Mouse (Mus musculus) v-Abl transformed pro-B cells (cell line): ENCODE measurements around the gene Gm42688.

Experiments
- in situ Hi-C, 2 experiments: fragments of 400-800 bp; cut with MboI; formaldehyde crosslinking; loops; one replicate each; pipeline ENCODE4 v1.15.1; 2025; ENCODE audit not compliant: unreplicated experiment in 2 of 2

The Gm42688 gene

DNA sequence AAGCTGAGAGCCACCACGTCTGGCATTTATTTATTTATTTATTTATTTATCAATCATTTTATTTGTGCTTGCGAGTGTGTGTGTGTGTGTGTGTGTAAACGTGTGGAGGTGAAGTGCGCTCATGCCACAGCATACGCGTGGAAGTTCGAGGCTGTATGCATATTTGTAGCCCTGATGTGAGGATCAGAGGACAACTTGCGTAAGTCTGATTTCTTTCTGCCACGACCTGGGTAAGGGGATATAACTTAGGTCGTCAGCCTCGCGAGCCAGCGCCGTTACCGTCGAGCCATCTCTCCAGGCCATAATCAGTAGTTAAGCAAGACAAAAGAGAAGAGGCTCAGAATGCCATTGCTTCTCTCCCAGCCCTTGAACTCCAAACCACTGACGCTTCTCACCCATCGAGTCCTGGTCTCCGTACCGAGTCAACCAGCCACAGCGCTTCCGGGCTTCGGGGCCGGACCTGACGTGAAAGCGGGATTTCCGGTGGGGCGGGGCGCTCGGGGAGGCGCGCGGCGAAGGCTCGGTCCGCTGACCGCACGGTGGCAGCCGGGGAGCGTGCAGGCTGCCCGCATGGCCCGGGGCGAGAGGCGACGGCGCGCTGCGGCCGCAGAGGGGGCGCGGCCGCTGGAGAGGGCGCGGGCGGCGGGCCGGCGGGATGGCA is 13.7 kb downstream of the Gm42688 start, which contains the start of gene Mogs:
Mogs (plus strand) TSS at position 486 of the 661 bp plus-strand sequence.
- in situ Hi-C loops, result loop anchor here in 1 of 2 experiments (5.0 kb wide), 1 partner anchor 42 kb away; the partner anchor contains the start of genes 1700003E16Rik and Wdr54

DNA sequence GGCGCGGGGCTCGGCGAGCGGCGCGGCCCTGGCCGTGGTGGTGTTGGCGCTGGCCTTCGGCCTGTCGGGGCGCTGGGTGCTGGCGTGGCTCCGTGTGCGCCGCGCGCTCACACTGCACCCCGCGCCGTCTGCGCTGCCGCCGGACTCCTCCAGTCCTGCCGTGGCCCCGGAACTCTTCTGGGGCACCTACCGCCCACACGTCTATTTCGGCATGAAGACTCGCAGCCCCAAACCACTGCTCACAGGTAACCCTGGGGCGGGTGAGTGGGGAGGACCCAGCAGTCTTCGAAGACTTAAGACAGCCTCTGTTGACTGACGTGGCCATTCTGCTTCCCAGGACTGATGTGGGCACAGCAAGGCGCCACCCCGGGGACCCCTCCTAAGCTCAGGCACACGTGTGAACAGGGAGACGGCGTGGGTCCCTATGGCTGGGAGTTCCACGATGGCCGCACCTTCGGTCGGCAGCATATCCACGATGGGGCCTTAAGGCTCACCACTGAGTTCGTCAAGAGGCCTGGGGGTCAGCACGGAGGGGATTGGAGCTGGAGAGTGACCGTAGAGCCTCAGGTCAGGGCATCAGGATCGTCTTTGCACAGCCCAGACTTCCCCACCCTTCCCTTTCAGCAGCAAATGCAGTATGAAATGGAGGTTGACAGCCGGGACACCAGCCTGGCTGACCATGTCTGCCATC is 14.4 kb downstream of the Gm42688 start:
- in situ Hi-C loops, result loop anchor here in 1 of 2 experiments (5.0 kb wide), 1 partner anchor 41 kb away; the partner anchor contains the start of genes 1700003E16Rik and Wdr54

DNA sequence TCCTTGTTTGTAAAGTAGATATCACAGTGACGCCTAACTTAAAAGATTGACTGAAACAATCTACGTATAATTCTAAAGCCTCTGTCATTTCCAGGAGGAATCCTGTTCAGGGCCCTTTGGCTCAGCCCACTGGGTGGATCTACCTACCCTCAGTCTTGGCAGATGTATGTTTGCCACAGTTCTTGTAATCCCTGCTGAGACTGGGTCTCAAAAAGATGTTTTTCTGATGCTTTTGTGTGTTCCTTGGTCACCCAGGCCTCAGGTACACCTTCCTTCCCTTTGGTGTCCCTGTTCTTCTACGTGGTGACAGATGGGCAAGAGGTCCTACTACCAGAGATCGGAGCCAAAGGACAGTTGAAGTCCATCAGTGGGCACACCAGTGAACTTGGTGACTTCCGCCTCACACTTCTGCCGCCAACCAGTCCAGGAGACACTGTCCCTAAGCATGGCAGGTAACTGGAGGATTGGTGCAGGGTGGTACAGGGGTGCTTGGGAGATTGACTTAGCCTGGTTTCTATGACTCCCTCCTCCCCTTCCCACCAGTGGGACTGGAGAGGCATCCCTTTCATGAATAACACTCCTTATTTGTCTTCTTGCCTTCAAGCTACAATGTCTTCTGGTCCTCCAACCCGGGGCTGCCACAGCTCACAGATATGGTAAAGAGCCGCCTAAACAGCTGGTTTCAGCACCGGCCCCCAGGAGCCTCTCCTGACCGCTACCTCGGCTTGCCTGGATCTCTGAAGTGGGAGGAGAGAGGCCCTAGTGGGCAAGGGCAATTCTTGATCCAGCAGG is 15.2 kb downstream of the Gm42688 start:
- in situ Hi-C loops, result loop anchor here in 1 of 2 experiments (5.0 kb wide), 1 partner anchor 41 kb away; the partner anchor contains the start of genes 1700003E16Rik and Wdr54

GRCm38 (mm10) chr6:83117165-83117438 is 15.7 kb downstream of the Gm42688 start:
- in situ Hi-C loops, result loop anchor here in 1 of 2 experiments (5.0 kb wide), 1 partner anchor 40 kb away; the partner anchor contains the start of genes 1700003E16Rik and Wdr54

DNA sequence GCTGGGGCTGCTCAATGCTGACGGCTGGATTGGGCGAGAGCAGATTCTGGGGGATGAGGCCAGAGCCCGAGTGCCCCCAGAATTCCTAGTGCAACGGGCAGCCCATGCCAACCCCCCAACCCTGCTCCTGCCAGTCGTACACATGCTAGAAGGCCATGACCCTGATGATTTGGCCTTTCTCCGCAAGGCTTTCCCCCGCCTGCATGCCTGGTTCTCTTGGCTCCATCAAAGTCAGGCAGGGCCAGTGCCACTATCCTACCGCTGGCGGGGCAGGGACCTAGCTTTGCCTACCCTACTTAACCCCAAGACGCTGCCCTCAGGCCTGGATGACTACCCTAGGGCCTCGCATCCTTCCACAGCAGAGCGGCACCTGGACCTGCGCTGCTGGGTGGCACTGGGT is 16.2 kb downstream of the Gm42688 start:
- in situ Hi-C loops, result loop anchor here in 1 of 2 experiments (5.0 kb wide), 1 partner anchor 40 kb away; the partner anchor contains the start of genes 1700003E16Rik and Wdr54

DNA sequence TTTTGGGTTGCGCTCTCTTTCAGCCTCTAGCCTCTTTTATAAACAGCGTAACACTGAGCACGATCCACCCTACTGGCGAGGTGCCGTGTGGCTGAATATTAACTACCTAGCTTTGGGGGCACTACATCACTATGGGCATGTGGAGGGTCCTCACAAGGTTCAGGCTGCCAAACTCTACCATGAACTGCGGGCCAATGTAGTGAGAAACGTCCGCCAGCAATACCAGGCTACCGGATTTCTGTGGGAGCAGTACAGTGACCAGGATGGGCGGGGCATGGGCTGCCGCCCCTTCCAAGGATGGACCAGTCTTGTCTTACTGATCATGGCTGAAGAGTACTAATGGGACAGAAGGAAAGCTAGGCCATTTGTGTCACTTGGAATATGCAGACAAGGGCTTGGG is 17.0 kb downstream of the Gm42688 start:
- in situ Hi-C loops, result loop anchor here in 1 of 2 experiments (5.0 kb wide), 1 partner anchor 39 kb away; the partner anchor contains the start of genes 1700003E16Rik and Wdr54

- in situ Hi-C loops, result loop anchor here in 1 of 2 experiments (5.0 kb wide), 1 partner anchor 38 kb away; the partner anchor contains the start of genes 1700003E16Rik and Wdr54
These were observed 17.7 kb downstream of the Gm42688 start for GRCm38 (mm10) chr6:83118825-83119733.

GRCm38 (mm10) chr6:83119734-83120051 is 18.3 kb downstream of the Gm42688 start:
- in situ Hi-C loops, result loop anchor here (5.0 kb wide), 2 partner anchors 38 to 388 kb away; partner anchors contain the start of genes 1700003E16Rik (in 1 of the 2), Dguok (in 1 of the 2) and Wdr54 (in 1 of the 2)

DNA sequence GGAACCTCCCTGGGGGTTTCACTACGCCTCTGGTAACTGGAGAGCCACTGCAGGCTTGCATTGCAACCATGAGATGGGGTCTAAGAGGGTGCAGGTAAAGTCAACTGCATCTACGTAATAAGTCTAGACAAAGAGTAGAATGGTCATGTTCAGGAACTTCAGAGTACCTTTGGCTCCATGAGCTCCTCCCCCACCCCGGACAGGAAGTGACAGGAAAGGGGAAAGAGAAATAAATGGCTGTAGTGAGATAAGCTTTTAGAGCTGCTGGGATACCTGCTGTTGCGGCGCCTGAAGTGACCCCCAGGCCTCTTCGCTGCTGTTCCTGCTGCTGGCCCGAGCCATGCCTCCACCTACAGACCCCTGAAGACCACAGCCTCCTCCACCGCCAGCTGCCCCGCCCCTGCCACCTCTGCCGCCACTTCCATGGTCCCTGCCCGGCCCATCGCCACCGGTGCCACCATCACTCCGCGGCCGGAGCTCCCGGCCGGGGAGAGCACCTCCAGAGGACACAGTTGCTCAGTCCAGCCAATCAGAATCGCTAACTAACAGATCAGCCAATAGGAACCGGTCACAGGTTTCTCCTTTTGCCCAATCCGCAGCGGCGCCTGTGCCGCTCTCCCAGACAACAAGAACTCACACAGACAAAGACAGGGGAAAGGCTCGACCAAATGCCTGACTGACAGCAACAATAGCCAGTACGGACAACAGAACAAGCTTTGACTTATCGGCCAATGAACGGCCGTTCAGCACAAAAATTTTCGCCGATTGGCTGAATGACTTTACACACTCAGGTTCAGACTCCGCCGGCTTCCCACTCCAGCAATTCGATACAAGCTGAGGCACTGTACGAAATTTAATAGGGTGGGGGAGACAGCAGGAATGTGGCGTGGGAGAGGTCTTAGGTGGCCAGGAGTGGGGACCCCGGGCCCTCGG is 19.8 kb downstream of the Gm42688 start, which contains the start of gene Wbp1:
Wbp1 (minus strand) TSS at position 630 of the 933 bp plus-strand sequence.
- in situ Hi-C loops, result loop anchor here in 1 of 2 experiments (5.0 kb wide), 1 partner anchor 386 kb away; the partner anchor contains the start of gene Dguok

GRCm38 (mm10) chr6:83121863-83122710 is 20.7 kb downstream of the Gm42688 start:
- in situ Hi-C loops, result loop anchor here in 1 of 2 experiments (5.0 kb wide), 1 partner anchor 385 kb away; the partner anchor contains the start of gene Dguok

GRCm38 (mm10) chr6:83122961-83123360 is 21.5 kb downstream of the Gm42688 start:
- in situ Hi-C loops, result loop anchor here in 1 of 2 experiments (5.0 kb wide), 1 partner anchor 384 kb away; the partner anchor contains the start of gene Dguok

- in situ Hi-C loops, result loop anchor here in 1 of 2 experiments (5.0 kb wide), 1 partner anchor 382 kb away; the partner anchor contains the start of gene Dguok
These were observed 23.5 kb downstream of the Gm42688 start for GRCm38 (mm10) chr6:83124851-83125312.

DNA sequence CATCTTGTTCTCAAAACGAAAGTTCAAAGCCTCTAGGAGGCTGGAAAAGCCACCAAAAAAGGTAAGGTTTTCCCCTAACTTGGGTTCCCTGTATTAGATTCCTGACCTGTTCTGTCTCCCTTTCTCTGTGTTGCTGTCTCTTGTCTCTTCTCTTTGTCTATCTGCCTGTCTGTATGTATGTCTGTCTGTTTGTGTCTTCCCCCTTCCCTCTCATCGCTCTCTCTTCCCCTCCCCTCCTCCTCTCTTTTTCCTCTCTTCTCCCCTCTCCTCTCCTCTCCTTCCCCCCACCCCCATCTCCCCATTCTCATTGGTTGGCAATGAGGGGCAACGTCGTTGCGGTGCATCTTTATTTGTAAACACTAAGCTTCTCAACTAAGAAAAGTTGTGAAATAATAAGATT is 23.9 kb downstream of the Gm42688 start, which contains the start of gene Ino80b:
Ino80b (minus strand) TSS at position 101 of the 400 bp plus-strand sequence.
- in situ Hi-C loops, result no loop called here

DNA sequence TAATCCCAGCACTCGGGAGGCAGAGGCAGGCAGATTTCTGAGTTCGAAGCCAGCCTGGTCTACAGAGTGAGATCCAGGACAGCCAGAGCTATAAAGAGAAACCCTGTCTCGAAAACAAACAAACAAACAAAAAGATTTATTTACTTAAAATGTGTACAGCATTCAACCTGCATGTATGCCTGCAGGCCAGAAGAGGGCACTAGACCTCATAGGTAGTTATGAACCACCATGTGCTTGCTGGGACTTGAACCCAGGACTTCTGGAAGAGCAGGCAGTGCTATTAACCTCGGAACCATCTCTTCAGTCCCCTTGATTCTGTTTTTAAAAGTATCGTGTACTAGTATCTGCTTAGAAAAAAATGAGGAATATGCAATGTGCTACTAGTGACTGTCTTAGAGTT is 26.0 kb downstream of the Gm42688 start:
- in situ Hi-C loops, result no loop called here

DNA sequence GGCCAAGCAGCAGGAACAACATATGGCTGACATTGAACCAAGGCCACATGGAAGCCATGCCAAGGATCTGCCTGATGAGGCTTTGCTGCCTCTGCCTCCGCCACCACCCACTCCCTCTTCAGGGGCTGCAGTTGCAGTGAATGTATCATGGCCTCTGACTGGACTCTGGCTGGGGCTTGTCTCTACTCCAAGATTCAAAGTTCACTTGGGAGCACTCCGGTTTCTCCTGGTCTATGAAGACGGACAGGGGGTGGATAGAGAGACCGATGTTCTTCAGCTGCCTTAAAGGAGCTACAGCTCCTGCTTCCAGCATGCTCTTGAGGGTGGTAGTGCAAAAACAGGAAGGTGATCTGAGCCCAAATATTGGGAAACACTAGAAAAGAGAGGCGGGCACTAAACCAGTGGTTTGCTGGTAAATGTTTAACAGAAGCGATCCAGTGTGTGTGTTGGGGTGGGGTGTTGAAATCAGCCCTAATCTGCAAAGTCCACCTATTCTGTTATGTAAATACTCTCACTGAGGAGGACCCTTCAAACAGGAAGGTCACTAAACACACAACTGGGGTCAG is 30.1 kb downstream of the Gm42688 start:
- in situ Hi-C loops, result no loop called here

DNA sequence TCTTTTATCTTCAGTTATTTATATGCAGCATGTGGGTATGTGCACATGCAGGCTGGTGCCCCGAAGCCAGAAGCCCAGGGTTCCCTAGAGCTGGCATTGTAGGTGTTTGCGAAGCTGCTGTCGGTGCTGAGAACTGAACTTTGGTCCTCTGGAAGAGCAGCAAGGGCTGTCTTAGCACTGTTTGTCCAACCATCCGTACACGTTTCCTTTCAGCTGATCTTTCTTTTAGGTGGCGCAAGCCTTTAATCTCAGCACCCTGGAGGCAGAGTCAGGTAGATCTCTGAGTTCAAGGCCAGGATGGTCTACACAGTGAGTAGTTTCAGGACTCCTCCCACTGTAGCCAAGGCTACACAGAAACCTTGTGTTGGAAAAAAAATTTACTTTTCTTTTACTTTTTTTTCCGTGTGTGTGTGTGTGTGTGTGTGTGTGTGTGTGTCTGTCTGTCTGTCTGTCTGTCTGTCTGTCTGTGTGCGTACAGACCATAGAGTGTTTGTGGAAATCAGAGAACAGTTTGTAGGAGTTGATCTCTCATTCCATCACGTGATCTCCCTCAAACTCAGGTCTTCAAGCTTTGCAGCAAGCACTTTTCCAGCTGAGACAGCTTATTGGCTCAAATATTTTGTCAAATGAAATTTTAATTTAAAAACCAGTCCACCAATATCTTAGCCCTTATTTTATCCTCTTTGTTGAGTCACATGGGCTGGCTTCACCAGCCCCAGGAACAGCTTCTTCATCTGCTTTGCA is 30.9 kb downstream of the Gm42688 start:
- in situ Hi-C loops, result no loop called here
